Mouse (Mus musculus) lung, postnatal 0 days (tissue): ENCODE measurements around the gene Ctnna2.
A peak's percentile ranks its signal among the peaks of the same experiment; 100 is the strongest.

Experiments used
- CTCF ChIP-seq: IDR thresholded peaks from 2 replicates; pipeline ENCODE4 v1.5.1; 2016; ENCODE audit warnings: antibody characterized with exemption, mild to moderate bottlenecking
- EP300 ChIP-seq: IDR thresholded peaks from 2 replicates; pipeline ENCODE4 v1.6.1; 2016; ENCODE audit warnings: antibody characterized with exemption, mild to moderate bottlenecking, control low read depth

DNA sequence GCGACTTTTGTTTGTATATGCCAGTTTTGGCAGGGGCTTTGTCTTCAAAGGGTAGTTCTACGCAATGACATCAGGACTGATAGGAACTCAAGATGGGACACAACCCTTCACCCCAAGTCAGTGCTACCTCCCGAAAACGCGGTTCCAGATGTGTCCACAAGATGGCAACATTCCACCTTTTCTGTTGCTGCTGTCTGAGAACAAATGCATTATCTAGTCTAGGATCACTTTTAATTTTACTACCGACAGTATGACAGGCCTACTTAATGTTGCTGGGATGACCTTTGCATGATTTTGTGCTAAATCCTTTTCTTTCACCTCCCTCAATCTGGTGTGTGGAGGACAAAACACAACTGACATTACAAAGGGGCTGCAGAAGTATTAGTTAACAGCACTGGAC lies 329.4 kb downstream of the Ctnna2 start:
- TF ChIP-seq CTCF (peak; percentile 65), EP300 (no peak)
